Mouse (Mus musculus) forebrain, embryonic 14.5 days (tissue): ENCODE measurements at regions not wholly inside any gene's neighbourhood (a gene's known extent, or its start where the extent isn't known, plus 50 kb on each side); places are given as distances from the start of the nearest gene placed in this dataset.
A peak's percentile ranks its signal among the peaks of the same experiment; 100 is the strongest.
"Not testable (repeated sequence)": the region's sequence is repeated elsewhere in the genome, so short reads cannot be mapped to it uniquely, and the experiment has no call there.

Source experiments
- ATAC-seq: fragments of 200-750 bp; cut with Nextera tagmentation; 2 replicates; pipeline ENCODE4 v1.8.0; 2017; ENCODE audit warnings: mild to moderate bottlenecking, moderate library complexity
- DNase-seq: peaks from one replicate; pipeline ENCODE4 v3.0.0-alpha.2; 2015; ENCODE audit warnings: low spot score
- H3K27ac ChIP-seq: fragments of 300-500 bp; sonication (generic); 2 replicates; pipeline ENCODE4 v1.5.1; 2014; ENCODE audit warnings: low read depth, mild to moderate bottlenecking, control low read depth, low read length, moderate library complexity
- H3K27me3 ChIP-seq: fragments of 300-500 bp; sonication (generic); replicated peaks from 2 replicates; pipeline ENCODE4 v1.6.1; 2014; ENCODE audit warnings: low read length, control low read depth, mixed read lengths; ENCODE audit not compliant: control insufficient read depth, insufficient read depth
- H3K36me3 ChIP-seq: fragments of 300-500 bp; sonication (generic); 2 replicates; pipeline ENCODE4 v1.6.1; 2014; ENCODE audit warnings: low read length, control low read depth; ENCODE audit not compliant: control insufficient read depth, insufficient read depth
- H3K4me1 ChIP-seq: fragments of 300-500 bp; sonication (generic); 2 replicates; pipeline ENCODE4 v1.6.1; 2014; ENCODE audit warnings: antibody characterized with exemption, low read length, control low read depth; ENCODE audit not compliant: control insufficient read depth, insufficient read depth
- H3K4me2 ChIP-seq: fragments of 300-500 bp; sonication (generic); 2 replicates; pipeline ENCODE4 v1.6.1; 2014; ENCODE audit warnings: mild to moderate bottlenecking, control low read depth, low read length
- H3K4me3 ChIP-seq: fragments of 300-500 bp; sonication (generic); 2 replicates; pipeline ENCODE4 v1.5.1; 2014; ENCODE audit warnings: low read depth, low read length, control low read depth
- H3K9ac ChIP-seq: fragments of 300-500 bp; sonication (generic); 2 replicates; pipeline ENCODE4 v1.6.1; 2014; ENCODE audit warnings: mild to moderate bottlenecking, low read length, control low read depth, moderate library complexity
- H3K9me3 ChIP-seq: fragments of 300-500 bp; sonication (generic); replicated peaks from 2 replicates; pipeline ENCODE4 v1.6.1; 2016; ENCODE audit warnings: low read length, control low read depth, mixed read lengths; ENCODE audit not compliant: control insufficient read depth
- WGBS: fragments of 180-500 bp; shearing (Covaris S2); extraction: QIAGEN DNeasy Blood & Tissue Kit; methylation state at CpG from one replicate; pipeline ENCODE4 v1.1.7; 2014; 5-methylcytosine and 5-hydroxymethylcytosine counted together

GRCm38 (mm10) chr3:21769920-21770547 is 306.4 kb upstream of the Tbl1xr1 start:
- Histone ChIP-seq H3K27me3 (no peaks in the 10 kb centered on the region), H3K4me3 (no peak overlapping the region), H3K4me2 (no peak overlapping the region), H3K4me1 (no peaks in the 10 kb centered on the region), H3K36me3 (no peaks in the 10 kb centered on the region), H3K27ac (no peak overlapping the region), H3K9me3 (no peaks in the 10 kb centered on the region), H3K9ac (no peak overlapping the region)
- WGBS = 69% methylated on average over 9 of the region's 9 CpGs
- DNase-seq (no peak), ATAC-seq (no peak)

DNA sequence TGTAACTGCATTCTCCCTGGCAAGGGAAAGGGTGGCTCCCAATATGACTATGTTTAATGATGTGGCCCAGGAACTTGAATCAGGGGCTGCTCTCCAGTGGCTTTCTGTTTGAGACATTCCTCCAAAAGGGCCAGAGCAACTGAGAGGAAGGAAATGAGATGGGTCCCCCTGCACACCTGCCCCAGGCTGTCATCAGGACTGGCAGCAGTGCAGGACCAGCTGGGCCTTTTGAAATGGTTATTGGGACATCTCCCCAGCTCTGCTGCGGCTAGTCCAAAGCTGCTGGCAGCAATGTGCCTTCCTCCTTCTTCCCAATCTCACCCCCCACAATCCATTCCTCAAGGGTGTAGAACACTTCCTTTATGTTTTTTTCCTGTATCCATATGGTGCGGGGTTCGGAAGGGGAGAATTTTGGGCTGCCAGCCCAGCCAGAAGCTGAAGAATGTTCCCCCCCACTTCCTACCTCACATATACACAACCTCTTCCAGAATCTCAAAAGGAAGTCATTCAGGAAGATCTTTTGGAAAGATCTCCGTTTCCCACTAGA is 304.6 kb upstream of the Tbl1xr1 start:
- WGBS = 84% methylated on average over 4 of the region's 4 CpGs
- Histone ChIP-seq H3K27me3 (no peaks in the 10 kb centered on the region), H3K27ac (no peak overlapping the region), H3K36me3 (no peaks in the 10 kb centered on the region), H3K4me3 (no peak overlapping the region), H3K4me1 (no peaks in the 10 kb centered on the region), H3K4me2 (no peak overlapping the region), H3K9me3 (no peaks in the 10 kb centered on the region), H3K9ac (no peak overlapping the region)
- DNase-seq (no peak), ATAC-seq (peak; percentile 23; the same call in 1 of the 2 replicates)

GRCm38 (mm10) chr3:21774172-21774842 is 302.1 kb upstream of the Tbl1xr1 start:
- no peaks in the 10 kb centered on the region for H3K36me3 ChIP-seq
- H3K4me1 ChIP-seq = no peaks in the 10 kb centered on the region
- DNase-seq = no peak
- H3K27me3 ChIP-seq = no peaks in the 10 kb centered on the region
- H3K4me2 ChIP-seq = no peak overlapping the region
- H3K27ac ChIP-seq = no peak overlapping the region
- no peak overlapping the region for H3K4me3 ChIP-seq
- ATAC-seq = no peak
- no peak overlapping the region for H3K9ac ChIP-seq
- no peaks in the 10 kb centered on the region for H3K9me3 ChIP-seq
- WGBS = 88% methylated on average over 4 of the region's 4 CpGs

GRCm38 (mm10) chr3:21778789-21779188 is 297.7 kb upstream of the Tbl1xr1 start:
- no peak overlapping the region for H3K9ac ChIP-seq
- H3K27ac ChIP-seq = no peak overlapping the region
- no peak; the same call in 1 of the 2 replicates for ATAC-seq
- no peaks in the 10 kb centered on the region for H3K4me1 ChIP-seq
- H3K4me3 ChIP-seq = no peak overlapping the region
- DNase-seq = peak; percentile 50
- H3K4me2 ChIP-seq = no peak overlapping the region
- H3K36me3 ChIP-seq = no peaks in the 10 kb centered on the region
- no peaks in the 10 kb centered on the region for H3K27me3 ChIP-seq
- WGBS = 8% methylated on average over 4 of the region's 4 CpGs
- H3K9me3 ChIP-seq = no peaks in the 10 kb centered on the region

DNA sequence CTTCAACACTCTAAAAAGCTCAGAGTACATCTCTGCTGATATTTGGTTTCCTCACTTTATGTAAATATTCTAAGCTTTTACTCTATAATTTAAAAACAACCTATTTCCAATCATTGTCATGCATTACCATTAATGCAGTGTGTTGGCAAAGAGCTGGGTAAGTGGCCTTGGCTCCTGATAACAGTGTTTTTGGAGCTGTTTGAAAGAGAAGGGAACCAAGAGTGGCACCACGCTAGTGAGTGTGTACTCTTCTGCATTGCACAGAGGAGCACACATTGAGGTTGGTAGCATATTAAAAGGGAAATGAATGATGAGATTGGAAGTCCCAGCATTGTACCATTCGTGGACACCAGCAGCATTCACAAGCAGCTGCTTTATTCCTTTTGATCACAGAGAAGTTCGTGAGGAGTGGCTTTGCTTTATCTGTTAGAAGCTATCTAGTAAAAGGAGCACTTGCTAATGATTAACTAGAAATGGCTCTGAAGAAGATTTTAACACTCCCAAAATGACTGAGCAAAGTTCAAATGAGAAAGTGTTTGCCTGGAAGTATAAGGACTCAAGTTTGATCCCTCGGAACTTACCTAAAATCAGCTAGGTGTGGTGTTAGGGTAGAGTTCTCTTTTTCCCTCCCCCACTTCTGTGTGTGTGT is 284.3 kb upstream of the Tbl1xr1 start:
- H3K27ac ChIP-seq = no peak overlapping the region
- H3K9me3 ChIP-seq = no peaks in the 10 kb centered on the region
- H3K27me3 ChIP-seq = no peaks in the 10 kb centered on the region
- no peaks in the 10 kb centered on the region for H3K36me3 ChIP-seq
- WGBS = 77% methylated on average over 4 of the region's 4 CpGs
- ATAC-seq = no peak
- no peak overlapping the region for H3K4me3 ChIP-seq
- no peak overlapping the region for H3K9ac ChIP-seq
- no peak overlapping the region for H3K4me2 ChIP-seq
- H3K4me1 ChIP-seq = no peaks in the 10 kb centered on the region
- no peak for DNase-seq

GRCm38 (mm10) chr3:21798139-21798538 is 278.3 kb upstream of the Tbl1xr1 start:
- no peak overlapping the region for H3K27ac ChIP-seq
- no peak overlapping the region for H3K9ac ChIP-seq
- DNase-seq (peak; percentile 78), ATAC-seq (peak; percentile 82)
- H3K36me3 ChIP-seq = no peaks in the 10 kb centered on the region
- H3K4me2 ChIP-seq = no peak overlapping the region
- peaks cover 7% of the 10 kb centered on the region for H3K4me1 ChIP-seq
- 11% methylated on average over 1 of the region's 1 CpGs for WGBS
- H3K4me3 ChIP-seq = no peak overlapping the region
- H3K9me3 ChIP-seq = no peaks in the 10 kb centered on the region
- no peaks in the 10 kb centered on the region for H3K27me3 ChIP-seq

GRCm38 (mm10) chr3:21803886-21804285 is 272.6 kb upstream of the Tbl1xr1 start:
- H3K4me3 ChIP-seq, ATAC-seq, H3K27me3 ChIP-seq, DNase-seq, H3K4me2 ChIP-seq, H3K27ac ChIP-seq, H3K9ac ChIP-seq, H3K9me3 ChIP-seq, H3K4me1 ChIP-seq, H3K36me3 ChIP-seq: not testable (repeated sequence)
- WGBS = 88% methylated on average over 2 of the region's 2 CpGs

- Histone ChIP-seq H3K36me3 (no peaks in the 10 kb centered on the region), H3K4me1 (peaks cover 18% of the 10 kb centered on the region), H3K4me3 (no peak overlapping the region), H3K9me3 (no peaks in the 10 kb centered on the region), H3K27ac (no peak overlapping the region), H3K4me2 (no peak overlapping the region), H3K27me3 (no peaks in the 10 kb centered on the region), H3K9ac (no peak overlapping the region)
- DNase-seq = no peak
- WGBS = 89% methylated on average over 2 of the region's 2 CpGs
- no peak for ATAC-seq
Observed at GRCm38 (mm10) chr3:21806494-21807157, 269.8 kb upstream of the Tbl1xr1 start.
